Mouse (Mus musculus): ENCODE measurements at regions not wholly inside any gene's neighbourhood (a gene's known extent, or its start where the extent isn't known, plus 50 kb on each side); places are given as distances from the start of the nearest gene placed in this dataset.

DNA sequence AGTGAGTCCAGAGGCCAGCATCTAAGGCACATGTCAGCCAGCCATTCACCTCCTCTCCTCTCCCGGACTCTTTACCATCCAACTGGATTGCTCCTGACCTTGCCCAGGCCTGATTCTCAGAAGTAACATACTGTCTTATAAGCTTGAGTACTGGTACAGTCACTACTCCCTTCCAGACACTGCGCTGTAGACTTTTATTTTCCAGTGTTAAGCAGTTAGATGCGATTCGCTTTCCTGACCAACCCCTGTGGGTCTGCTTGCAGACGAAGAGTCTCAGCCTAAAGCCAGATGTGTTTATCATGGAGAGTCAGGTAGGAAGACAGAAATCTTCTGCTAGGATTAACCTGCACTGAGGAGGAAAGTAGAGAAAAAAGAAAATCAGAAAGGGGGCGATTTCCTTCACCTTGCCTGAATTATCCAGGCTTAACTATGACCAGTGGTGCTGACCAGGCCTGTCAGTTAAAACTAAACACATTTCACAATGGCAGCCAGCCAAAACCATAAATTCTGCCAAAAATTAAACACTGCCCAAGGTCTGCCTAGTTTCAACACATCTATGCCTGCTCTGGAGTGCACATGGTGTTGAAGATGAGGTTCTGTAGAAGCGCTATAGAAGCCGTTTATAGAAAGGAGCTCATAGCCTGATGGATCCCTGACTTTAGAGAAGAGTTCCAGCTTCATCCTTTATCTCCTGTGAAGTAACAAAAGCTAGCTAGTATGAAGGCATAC lies 199.5 kb upstream of the Mctp2 start:
- H3K4me1 ChIP-seq (ENCODE audit: insufficient read depth, low read depth, low read length) = no peaks in the 10 kb centered on the region
- TF ChIP-seq CTCF (IDR thresholded peaks at IDR 0.05) = no peak
- no peak for TF ChIP-seq EP300 (IDR thresholded peaks at IDR 0.05)
- H3K27me3 ChIP-seq (replicated peaks; ENCODE audit: insufficient read depth, low read length) = no peaks in the 10 kb centered on the region
- no peak overlapping the region for H3K4me2 ChIP-seq (replicated peaks; ENCODE audit: low read depth, low read length)
- DNase-seq (ENCODE audit: low spot score) = no peak
- WGBS = 75% methylated on average over 8 of the region's 8 CpGs
- no peaks in the 10 kb centered on the region for H3K36me3 ChIP-seq (ENCODE audit: insufficient read depth, low read length)
- H3K9me3 ChIP-seq (ENCODE audit: low read length) = no peaks in the 10 kb centered on the region
- no peak overlapping the region for H3K27ac ChIP-seq (ENCODE audit: low read length)
- H3K9ac ChIP-seq (replicated peaks; ENCODE audit: low read depth) = no peak overlapping the region
- ATAC-seq = no peak
- H3K4me3 ChIP-seq (ENCODE audit: low read depth, low read length) = no peak overlapping the region

DNA sequence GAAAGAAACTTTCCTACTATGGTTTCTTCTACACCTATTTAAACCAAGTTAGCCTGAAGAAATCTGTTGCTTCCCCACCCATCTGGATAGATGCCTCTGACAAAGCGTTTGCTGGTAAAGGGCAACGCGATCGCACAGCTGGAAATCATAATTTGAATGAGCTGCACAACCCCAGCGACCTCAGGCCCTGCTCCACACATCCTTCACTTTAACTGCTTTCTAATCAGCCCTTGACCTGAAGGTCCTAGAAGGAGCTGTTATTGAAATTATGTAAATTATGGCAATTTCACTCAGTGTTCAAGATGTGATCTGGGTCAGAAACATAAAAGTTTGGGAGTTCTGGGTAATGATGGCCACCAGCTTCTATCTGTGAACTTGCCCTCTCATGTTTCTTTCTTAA lies 201.5 kb upstream of the Mctp2 start:
- no peak for ATAC-seq
- Histone ChIP-seq H3K4me2 (replicated peaks; ENCODE audit: low read depth, low read length) (no peak overlapping the region), H3K27ac (ENCODE audit: low read length) (no peak overlapping the region), H3K4me1 (ENCODE audit: insufficient read depth, low read depth, low read length) (no peaks in the 10 kb centered on the region), H3K36me3 (ENCODE audit: insufficient read depth, low read length) (no peaks in the 10 kb centered on the region), H3K9me3 (ENCODE audit: low read length) (no peaks in the 10 kb centered on the region), H3K4me3 (ENCODE audit: low read depth, low read length) (no peak overlapping the region), H3K27me3 (replicated peaks; ENCODE audit: insufficient read depth, low read length) (no peaks in the 10 kb centered on the region), H3K9ac (replicated peaks; ENCODE audit: low read depth) (no peak overlapping the region)
- DNase-seq (ENCODE audit: low spot score) = no peak
- TF ChIP-seq EP300 (IDR thresholded peaks at IDR 0.05) (no peak), CTCF (IDR thresholded peaks at IDR 0.05) (no peak)
- WGBS = 66% methylated on average over 5 of the region's 5 CpGs

DNA sequence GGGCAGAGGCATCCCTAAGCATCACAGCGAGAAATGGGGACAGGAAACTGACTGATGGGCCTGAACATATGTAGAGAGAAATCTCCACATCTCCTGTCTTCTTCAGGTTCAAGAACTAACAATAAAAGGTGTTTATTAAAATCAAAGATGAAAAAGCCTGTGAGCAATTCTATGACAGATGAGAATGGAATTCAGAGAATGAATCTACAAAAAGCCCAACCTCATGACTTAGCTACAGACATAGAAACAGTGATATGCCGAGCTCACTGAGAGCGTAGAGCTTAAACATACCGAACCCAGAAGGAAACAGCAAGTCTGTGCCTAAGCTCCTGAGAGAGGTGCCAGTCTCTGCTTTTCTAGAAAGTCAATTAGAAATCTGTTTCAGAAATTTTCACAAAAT lies 203.7 kb upstream of the Mctp2 start:
- Histone ChIP-seq H3K4me1 (ENCODE audit: insufficient read depth, low read depth, low read length) (no peaks in the 10 kb centered on the region), H3K27ac (ENCODE audit: low read length) (no peak overlapping the region), H3K4me2 (replicated peaks; ENCODE audit: low read depth, low read length) (no peak overlapping the region), H3K36me3 (ENCODE audit: insufficient read depth, low read length) (no peaks in the 10 kb centered on the region), H3K27me3 (replicated peaks; ENCODE audit: insufficient read depth, low read length) (no peaks in the 10 kb centered on the region), H3K9me3 (ENCODE audit: low read length) (no peaks in the 10 kb centered on the region), H3K4me3 (ENCODE audit: low read depth, low read length) (no peak overlapping the region), H3K9ac (replicated peaks; ENCODE audit: low read depth) (no peak overlapping the region)
- ATAC-seq (0 out of 2 replicates have a peak, but pooled peaks have one; percentile 43), DNase-seq (ENCODE audit: low spot score) (peak; percentile 15)
- TF ChIP-seq CTCF (IDR thresholded peaks at IDR 0.05) (no peak), EP300 (IDR thresholded peaks at IDR 0.05) (no peak)
- 54% methylated on average over 4 of the region's 4 CpGs for WGBS

DNA sequence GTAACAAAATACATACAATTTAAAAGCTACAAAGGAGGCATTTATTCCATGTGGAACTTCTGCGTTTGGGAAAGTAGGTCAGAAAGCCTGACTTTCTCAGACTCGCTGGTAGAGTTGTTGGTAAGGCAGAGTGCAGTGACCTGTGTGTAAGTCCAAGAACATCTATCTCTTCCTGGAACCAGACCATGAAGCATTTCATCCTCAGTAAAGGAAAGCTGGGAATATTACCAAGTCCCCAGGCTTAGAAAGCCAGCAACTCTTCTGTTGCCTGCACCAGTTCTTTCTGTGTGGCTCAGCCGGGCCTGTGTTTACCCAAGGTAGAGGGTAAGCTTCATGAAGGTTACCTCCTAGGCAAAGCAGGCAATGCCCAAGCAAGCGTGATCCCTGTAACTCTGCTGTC lies 207.0 kb upstream of the Mctp2 start:
- Histone ChIP-seq H3K36me3 (ENCODE audit: insufficient read depth, low read length) (no peaks in the 10 kb centered on the region), H3K4me1 (ENCODE audit: insufficient read depth, low read depth, low read length) (no peaks in the 10 kb centered on the region), H3K27me3 (replicated peaks; ENCODE audit: insufficient read depth, low read length) (no peaks in the 10 kb centered on the region), H3K4me3 (ENCODE audit: low read depth, low read length) (no peak overlapping the region), H3K9ac (replicated peaks; ENCODE audit: low read depth) (no peak overlapping the region), H3K4me2 (replicated peaks; ENCODE audit: low read depth, low read length) (no peak overlapping the region), H3K27ac (ENCODE audit: low read length) (no peak overlapping the region), H3K9me3 (ENCODE audit: low read length) (no peaks in the 10 kb centered on the region)
- DNase-seq (ENCODE audit: low spot score) (no peak), ATAC-seq (no peak)
- TF ChIP-seq EP300 (IDR thresholded peaks at IDR 0.05) (no peak), CTCF (IDR thresholded peaks at IDR 0.05) (no peak)
- WGBS = 70% methylated on average over 4 of the region's 4 CpGs

DNA sequence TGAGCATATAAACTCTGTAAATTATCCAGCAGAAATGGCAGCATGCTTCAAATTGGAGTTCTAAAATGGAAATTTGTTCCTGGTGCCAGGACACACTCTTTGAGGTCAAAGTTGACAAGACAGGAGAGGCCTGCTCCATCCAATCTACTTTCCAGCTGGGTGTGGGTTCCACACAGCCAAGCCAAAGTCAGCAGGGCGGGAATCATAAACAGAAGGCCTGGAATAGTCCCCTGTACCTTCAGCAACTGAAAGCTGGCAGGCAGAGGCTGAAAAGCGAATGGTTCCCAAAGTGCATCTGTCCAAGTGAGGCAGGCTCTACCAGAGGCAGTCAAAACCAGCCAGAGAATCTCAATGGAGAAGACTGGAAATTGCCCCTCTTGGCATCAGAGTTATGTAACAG lies 208.4 kb upstream of the Mctp2 start:
- Histone ChIP-seq H3K27ac (ENCODE audit: low read length) (no peak overlapping the region), H3K36me3 (ENCODE audit: insufficient read depth, low read length) (no peaks in the 10 kb centered on the region), H3K9ac (replicated peaks; ENCODE audit: low read depth) (no peak overlapping the region), H3K4me2 (replicated peaks; ENCODE audit: low read depth, low read length) (no peak overlapping the region), H3K4me1 (ENCODE audit: insufficient read depth, low read depth, low read length) (no peaks in the 10 kb centered on the region), H3K27me3 (replicated peaks; ENCODE audit: insufficient read depth, low read length) (no peaks in the 10 kb centered on the region), H3K4me3 (ENCODE audit: low read depth, low read length) (no peak overlapping the region), H3K9me3 (ENCODE audit: low read length) (no peaks in the 10 kb centered on the region)
- TF ChIP-seq CTCF (IDR thresholded peaks at IDR 0.05) (no peak), EP300 (IDR thresholded peaks at IDR 0.05) (no peak)
- DNase-seq (ENCODE audit: low spot score) = no peak
- no peak for ATAC-seq
- 86% methylated on average over 2 of the region's 2 CpGs for WGBS

DNA sequence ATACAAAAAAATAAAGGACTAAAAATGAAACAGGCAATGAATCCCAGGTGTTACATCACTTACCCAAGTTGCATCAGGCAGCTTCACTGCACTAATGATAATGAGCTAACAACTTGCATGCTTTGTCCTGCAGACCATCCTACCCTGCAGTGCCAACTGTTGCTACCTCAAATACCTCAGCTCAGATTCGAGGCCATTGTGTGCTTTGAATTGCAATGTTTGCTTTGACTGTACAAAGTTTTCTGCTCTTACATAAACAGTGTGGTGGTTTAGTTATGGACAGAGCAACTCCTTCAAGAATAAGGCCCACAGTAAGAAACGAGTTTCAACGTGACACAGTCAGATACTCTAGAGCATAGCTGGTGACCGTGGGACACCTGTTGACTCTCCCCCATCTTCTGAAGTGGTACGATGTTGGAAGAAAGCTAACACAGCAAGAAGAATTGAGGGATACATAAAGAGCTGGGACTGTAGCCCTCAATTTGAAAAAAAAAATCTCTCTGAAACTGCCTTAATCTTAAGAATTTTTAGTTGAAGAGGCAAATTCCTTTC lies 212.1 kb upstream of the Mctp2 start:
- no peaks in the 10 kb centered on the region for H3K4me1 ChIP-seq (ENCODE audit: insufficient read depth, low read depth, low read length)
- H3K36me3 ChIP-seq (ENCODE audit: insufficient read depth, low read length) = no peaks in the 10 kb centered on the region
- no peaks in the 10 kb centered on the region for H3K27me3 ChIP-seq (replicated peaks; ENCODE audit: insufficient read depth, low read length)
- no peak overlapping the region for H3K4me2 ChIP-seq (replicated peaks; ENCODE audit: low read depth, low read length)
- ATAC-seq (peak; percentile 55), DNase-seq (ENCODE audit: low spot score) (peak; percentile 42)
- H3K27ac ChIP-seq (ENCODE audit: low read length) = no peak overlapping the region
- H3K4me3 ChIP-seq (ENCODE audit: low read depth, low read length) = no peak overlapping the region
- WGBS = 39% methylated on average over 5 of the region's 5 CpGs
- H3K9ac ChIP-seq (replicated peaks; ENCODE audit: low read depth) = no peak overlapping the region
- no peak for TF ChIP-seq EP300 (IDR thresholded peaks at IDR 0.05)
- no peak for TF ChIP-seq CTCF (IDR thresholded peaks at IDR 0.05)
- no peaks in the 10 kb centered on the region for H3K9me3 ChIP-seq (ENCODE audit: low read length)
